Comparison of ENCODE assay signal across 24 mouse cellular contexts in genomic region chr4:66843255-66843654, GRCm38 (mm10). TPM values are rescaled to one million over a fixed set of nuclear protein-coding genes. Genes with fewer than 3 reads are reported as not detected.
DNase-seq lines count a peak whose midpoint lies in the region; ATAC-seq lines count a peak whose summit lies in the region.
"Had no signal": no experiment of that assay in that cellular context is flagged by ENCODE, and none has a peak within 500 bp of the region (broad histone marks: within the 10 kb centered on the region; RNA-seq: fewer than 3 reads in every experiment).

No protein-coding gene starts in this region.

- peak; percentile 98 for ATAC-seq in megakaryocyte, adult 5-6 weeks (ENCODE audit: poor library complexity, severe bottlenecking)
- no peak for ATAC-seq in midbrain, embryonic 15.5 days (replicated peaks)
- ATAC-seq in intestine, embryonic 15.5 days, result no peak
- ATAC-seq: CD4-positive, CD25-positive, alpha-beta regulatory T cell, adult 4 months; forebrain, postnatal 0 days; Patski had no signal

- H3K4me3 ChIP-seq in midbrain, embryonic 15.5 days, result no peak overlapping the region
- no peak overlapping the region for H3K4me3 ChIP-seq in intestine, embryonic 15.5 days (replicated peaks)
- H3K4me3 ChIP-seq: heart, adult 2 months; heart, embryonic 13.5 days; hindbrain, embryonic 13.5 days; limb, embryonic 12.5 days; liver, embryonic 13.5 days; lung, embryonic 15.5 days; midbrain, embryonic 12.5 days had no signal

- H3K36me3 ChIP-seq in midbrain, embryonic 15.5 days (replicated peaks), result no peaks in the 10 kb centered on the region
- no peaks in the 10 kb centered on the region for H3K36me3 ChIP-seq in intestine, embryonic 15.5 days
- H3K36me3 ChIP-seq: heart, embryonic 13.5 days; hindbrain, embryonic 13.5 days; limb, embryonic 12.5 days; liver, embryonic 13.5 days; lung, embryonic 15.5 days; midbrain, embryonic 12.5 days had no signal

- no peaks in the 10 kb centered on the region for H3K27me3 ChIP-seq in midbrain, embryonic 15.5 days (replicated peaks)
- H3K27me3 ChIP-seq in intestine, embryonic 15.5 days (replicated peaks), result no peaks in the 10 kb centered on the region
- H3K27me3 ChIP-seq: heart, embryonic 13.5 days; hindbrain, embryonic 13.5 days; limb, embryonic 12.5 days; liver, embryonic 13.5 days; lung, embryonic 15.5 days; midbrain, embryonic 12.5 days; Patski had no signal

- H3K9me3 ChIP-seq in midbrain, embryonic 15.5 days, result no peaks in the 10 kb centered on the region
- H3K9me3 ChIP-seq in intestine, embryonic 15.5 days, result no peaks in the 10 kb centered on the region
- H3K9me3 ChIP-seq: heart, embryonic 13.5 days; hindbrain, embryonic 13.5 days; limb, embryonic 12.5 days; liver, embryonic 13.5 days; lung, embryonic 15.5 days; midbrain, embryonic 12.5 days had no signal

- peak; percentile 63 for DNase-seq in spleen, postnatal 36 days (ENCODE audit: low spot score in 2 of 2)
- no peak for DNase-seq in spleen, adult 12 weeks (ENCODE audit: low spot score)
- peak; percentile 50 for DNase-seq in adipocyte (ENCODE audit: low spot score)
- no peak for DNase-seq in adrenal gland, adult 2 months
- DNase-seq: adrenal gland, postnatal 10 days; cerebellum, adult 9-10 months; forebrain, postnatal 0 days; gastrocnemius, postnatal 14 days; heart, adult 2 months; kidney, adult 2 months; liver, embryonic 13.5 days; right cerebral cortex, postnatal 14 days; thymus, postnatal 14 days had no signal

- H3K4me1 ChIP-seq in midbrain, embryonic 15.5 days, result no peaks in the 10 kb centered on the region
- no peaks in the 10 kb centered on the region for H3K4me1 ChIP-seq in intestine, embryonic 15.5 days (replicated peaks)
- H3K4me1 ChIP-seq: heart, embryonic 13.5 days; hindbrain, embryonic 13.5 days; limb, embryonic 12.5 days; liver, embryonic 13.5 days; lung, embryonic 15.5 days; midbrain, embryonic 12.5 days had no signal

- no peak overlapping the region for H3K9ac ChIP-seq in midbrain, embryonic 15.5 days
- H3K9ac ChIP-seq in intestine, embryonic 15.5 days, result no peak overlapping the region
- H3K9ac ChIP-seq: forebrain, postnatal 0 days; heart, embryonic 13.5 days; hindbrain, embryonic 13.5 days; limb, embryonic 12.5 days; liver, embryonic 13.5 days; lung, embryonic 15.5 days; midbrain, embryonic 12.5 days had no signal

- H3K4me2 ChIP-seq in midbrain, embryonic 15.5 days, result no peak overlapping the region
- no peak overlapping the region for H3K4me2 ChIP-seq in intestine, embryonic 15.5 days (replicated peaks)
- H3K4me2 ChIP-seq: heart, embryonic 13.5 days; hindbrain, embryonic 13.5 days; limb, embryonic 12.5 days; liver, embryonic 13.5 days; lung, embryonic 15.5 days; midbrain, embryonic 12.5 days had no signal

- no peak overlapping the region for H3K27ac ChIP-seq in midbrain, embryonic 15.5 days
- H3K27ac ChIP-seq in intestine, embryonic 15.5 days, result no peak overlapping the region
- H3K27ac ChIP-seq: heart, adult 2 months; heart, embryonic 13.5 days; hindbrain, embryonic 13.5 days; kidney, postnatal 0 days; limb, embryonic 12.5 days; liver, embryonic 13.5 days; lung, embryonic 15.5 days; midbrain, embryonic 12.5 days had no signal

- WGBS in midbrain, embryonic 15.5 days, result 79% methylated on average over 1 of the region's 1 CpGs
- WGBS in intestine, embryonic 15.5 days, result 65% methylated on average over 1 of the region's 1 CpGs

RNA-seq across cellular contexts. Expression of gene Tlr4, which starts 15.9 kb away (rescaled TPM):
- total RNA-seq in megakaryocyte, adult 5-6 weeks (2015), result 21.8 and 22.9 TPM in 2 replicates
- 18.2 and 27.0 TPM in 2 replicates for total RNA-seq in megakaryocyte, adult 5-6 weeks (2017)
- 0.63 and 0.94 TPM in 2 replicates for polyA plus RNA-seq in midbrain, embryonic 15.5 days (2015; fragmentation: Nextera tagmentation; extraction: Ambion mirVana)
- total RNA-seq in adrenal gland, adult 2 months (2021), result 1 to 10 TPM; 6.9 to 8.9 TPM
- 0.18 and 0.57 TPM in 2 replicates for polyA plus RNA-seq in adrenal gland, adult 2 months (2012; rRNA removed)
- polyA plus RNA-seq in intestine, embryonic 15.5 days (2015; fragmentation: Nextera tagmentation; extraction: Ambion mirVana), result 1.2 TPM in 2 replicates

Comparison
In these comparisons a context has a peak if more than half of its experiments do, and no peak if none do; other contexts are left out.
1. DNase-seq: peak in spleen, postnatal 36 days (2 of 2) and adipocyte (single experiment); none in spleen, adult 12 weeks (single experiment) and adrenal gland, adult 2 months (single experiment).